Mouse (Mus musculus) liver, postnatal 0 days (tissue): ENCODE results near the gene Pidd1. TPM values are rescaled to one million over a fixed set of nuclear protein-coding genes. Genes with fewer than 3 reads are reported as not detected.

Source experiments
- ATAC-seq: fragments of 200-750 bp; cut with Nextera tagmentation; 2 replicates; pipeline ENCODE4 v1.8.0; 2017; ENCODE audit warnings: mild to moderate bottlenecking, moderate library complexity
- DNase-seq: peaks from one replicate; pipeline ENCODE4 v3.0.0-alpha.2; 2016
- H3K27ac ChIP-seq: fragments of 300-500 bp; sonication (generic); 2 replicates; pipeline ENCODE4 v1.5.1; 2014; ENCODE audit warnings: antibody characterized with exemption, moderate library complexity, mild to moderate bottlenecking, low read depth
- H3K27me3 ChIP-seq: fragments of 300-500 bp; sonication (generic); 2 replicates; pipeline ENCODE4 v1.6.1; 2014; ENCODE audit warnings: low read length, control low read depth, mixed read lengths; ENCODE audit not compliant: insufficient read depth
- H3K36me3 ChIP-seq: fragments of 300-500 bp; sonication (generic); replicated peaks from 2 replicates; pipeline ENCODE4 v1.6.1; 2014; ENCODE audit warnings: mild to moderate bottlenecking, control low read depth, low read length, moderate library complexity, mixed read lengths; ENCODE audit not compliant: insufficient read depth
- H3K4me1 ChIP-seq: fragments of 300-500 bp; sonication (generic); 2 replicates; pipeline ENCODE4 v1.6.1; 2014; ENCODE audit warnings: antibody characterized with exemption, mild to moderate bottlenecking, control low read depth; ENCODE audit not compliant: insufficient read depth
- H3K4me2 ChIP-seq: fragments of 300-500 bp; sonication (generic); 2 replicates; pipeline ENCODE4 v1.6.1; 2014; ENCODE audit warnings: low read depth, mild to moderate bottlenecking, low read length, moderate library complexity, mixed read lengths
- H3K4me3 ChIP-seq: fragments of 300-500 bp; sonication (generic); 2 replicates; pipeline ENCODE4 v1.5.1; 2014; ENCODE audit warnings: low read depth, low read length
- H3K9ac ChIP-seq: fragments of 300-500 bp; sonication (generic); replicated peaks from 2 replicates; pipeline ENCODE4 v1.6.1; 2014; ENCODE audit warnings: mild to moderate bottlenecking, moderate library complexity
- H3K9me3 ChIP-seq: fragments of 300-500 bp; sonication (generic); 2 replicates; pipeline ENCODE4 v1.6.1; 2016; ENCODE audit warnings: mild to moderate bottlenecking, control low read depth, low read length, mixed read lengths
- CTCF ChIP-seq: sonication (generic); IDR thresholded peaks from 2 replicates; pipeline ENCODE4 v1.5.1; 2016; ENCODE audit warnings: antibody characterized with exemption, low read depth
- EP300 ChIP-seq: IDR thresholded peaks from 2 replicates; pipeline ENCODE4 v1.6.1; 2016; ENCODE audit warnings: antibody characterized with exemption, low read depth, mild to moderate bottlenecking
- WGBS: fragments of 180-500 bp; shearing (Covaris S2); extraction: QIAGEN DNeasy Blood & Tissue Kit; methylation state at CpG from one replicate; pipeline ENCODE4 v1.1.7; 2014; ENCODE audit not compliant: insufficient replicate concordance; 5-methylcytosine and 5-hydroxymethylcytosine counted together
- polyA plus RNA-seq: library from polyadenylated mRNA; unstranded; fragments of >200 nt; fragmentation: Nextera tagmentation; extraction: Ambion mirVana; gene quantifications from 2 replicates; pipeline ENCODE4 v1.2.1, GENCODE M21; 2015

Pidd1 gene
- polyA plus RNA-seq, 1 experiment from 2014 or later, result 4.3 TPM

- TF ChIP-seq CTCF (peak; percentile 91), EP300 (no peak)
- WGBS, result 33% methylated on average over 6 of the region's 6 CpGs
- no peak overlapping the region for H3K4me3 ChIP-seq
- H3K27ac ChIP-seq, result no peak overlapping the region
- H3K36me3 ChIP-seq, result peaks cover 26% of the 10 kb centered on the region
- no peak overlapping the region for H3K4me2 ChIP-seq
- H3K27me3 ChIP-seq, result no peaks in the 10 kb centered on the region
- H3K4me1 ChIP-seq, result peaks cover 49% of the 10 kb centered on the region
- peak; percentile 80 for DNase-seq
- no peak overlapping the region for H3K9ac ChIP-seq
- ATAC-seq, result peak; percentile 9; the same call in 1 of the 2 replicates
- no peaks in the 10 kb centered on the region for H3K9me3 ChIP-seq
These were observed 3.2 kb downstream of the Pidd1 start for GRCm38 (mm10) chr7:141440613-141441012.

GRCm38 (mm10) chr7:141439811-141440210 lies 4.0 kb downstream of the Pidd1 start:
- DNase-seq, result no peak
- no peak overlapping the region for H3K4me2 ChIP-seq

GRCm38 (mm10) chr7:141439140-141439679 lies 4.6 kb downstream of the Pidd1 start:
- no peak for DNase-seq
- H3K27ac ChIP-seq, result no peak overlapping the region
- 90% methylated on average over 10 of the region's 10 CpGs for WGBS
- no peak for TF ChIP-seq CTCF
- ATAC-seq, result no peak
- peaks cover 26% of the 10 kb centered on the region for H3K36me3 ChIP-seq
- no peak overlapping the region for H3K9ac ChIP-seq
- H3K4me3 ChIP-seq, result no peak overlapping the region
- no peaks in the 10 kb centered on the region for H3K27me3 ChIP-seq
- H3K9me3 ChIP-seq, result no peaks in the 10 kb centered on the region
- peaks cover 54% of the 10 kb centered on the region for H3K4me1 ChIP-seq
- no peak overlapping the region for H3K4me2 ChIP-seq

More at GRCm38 (mm10) chr7:141439811-141440210, 4.0 kb downstream of the Pidd1 start:
- TF ChIP-seq CTCF, result no peak
- no peak for TF ChIP-seq EP300
- H3K9ac ChIP-seq, result no peak overlapping the region
- no peaks in the 10 kb centered on the region for H3K27me3 ChIP-seq
- H3K4me1 ChIP-seq, result peaks cover 53% of the 10 kb centered on the region
- no peak overlapping the region for H3K27ac ChIP-seq
- peaks cover 26% of the 10 kb centered on the region for H3K36me3 ChIP-seq
- ATAC-seq, result no peak
- H3K9me3 ChIP-seq, result no peaks in the 10 kb centered on the region
- 91% methylated on average over 11 of the region's 11 CpGs for WGBS
- no peak overlapping the region for H3K4me3 ChIP-seq

- Histone ChIP-seq H3K9me3 (no peaks in the 10 kb centered on the region), H3K27ac (no peak overlapping the region), H3K36me3 (peaks cover 32% of the 10 kb centered on the region), H3K4me1 (peaks cover 56% of the 10 kb centered on the region), H3K9ac (no peak overlapping the region; the same call in 1 of the 2 replicates), H3K27me3 (no peaks in the 10 kb centered on the region), H3K4me2 (no peak overlapping the region), H3K4me3 (no peak overlapping the region)
- TF ChIP-seq CTCF, result no peak
- TF ChIP-seq EP300, result no peak
- ATAC-seq, result no peak
- DNase-seq, result no peak
- WGBS, result 90% methylated on average over 12 of the region's 12 CpGs
These were observed 5.4 kb downstream of the Pidd1 start for GRCm38 (mm10) chr7:141438201-141438968.

- 8% methylated on average over 47 of the region's 53 CpGs for WGBS
- H3K27me3 ChIP-seq, result no peaks in the 10 kb centered on the region
- H3K36me3 ChIP-seq, result peaks cover 36% of the 10 kb centered on the region
- peak within 1 kb of the TSS; percentile 86 for H3K27ac ChIP-seq
- TF ChIP-seq EP300 (no peak; the same call in 1 of the 2 replicates), CTCF (peak; percentile 87)
- H3K9ac ChIP-seq, result peak within 1 kb of the TSS; percentile 78
- peak within 1 kb of the TSS; percentile 93 for H3K4me2 ChIP-seq
- no peaks in the 10 kb centered on the region for H3K9me3 ChIP-seq
- ATAC-seq (peak; percentile 81), DNase-seq (peak; percentile 89)
- H3K4me3 ChIP-seq, result peak within 1 kb of the TSS; percentile 82
- peaks cover 50% of the 10 kb centered on the region for H3K4me1 ChIP-seq
These were observed 6.4 kb downstream of the Pidd1 start, which contains the start of gene Slc25a22 for GRCm38 (mm10) chr7:141437178-141438120. Gene Slc25a22, minus strand, starts transcription at chr7:141437892.
